Mouse (Mus musculus) heart, adult 2 months (tissue): ENCODE results near the gene Blm.

Source experiments
- CTCF ChIP-seq: fragments of 200-600 bp; IDR thresholded peaks from 2 replicates; pipeline ENCODE4 v1.8.1; 2022; ENCODE audit warnings: antibody characterized with exemption, mild to moderate bottlenecking, moderate library complexity
- EP300 ChIP-seq: fragments of 200-500 bp; IDR thresholded peaks from 2 replicates; pipeline ENCODE4 v1.6.1; 2011; ENCODE audit warnings: low read depth, low read length, control low read depth; ENCODE audit not compliant: insufficient read depth
- POLR2A ChIP-seq: fragments of 200-500 bp; IDR thresholded peaks from 2 replicates; pipeline ENCODE4 v1.6.1; 2011; ENCODE audit warnings: mild to moderate bottlenecking, low read depth, low read length, control low read depth; ENCODE audit not compliant: insufficient read depth

DNA sequence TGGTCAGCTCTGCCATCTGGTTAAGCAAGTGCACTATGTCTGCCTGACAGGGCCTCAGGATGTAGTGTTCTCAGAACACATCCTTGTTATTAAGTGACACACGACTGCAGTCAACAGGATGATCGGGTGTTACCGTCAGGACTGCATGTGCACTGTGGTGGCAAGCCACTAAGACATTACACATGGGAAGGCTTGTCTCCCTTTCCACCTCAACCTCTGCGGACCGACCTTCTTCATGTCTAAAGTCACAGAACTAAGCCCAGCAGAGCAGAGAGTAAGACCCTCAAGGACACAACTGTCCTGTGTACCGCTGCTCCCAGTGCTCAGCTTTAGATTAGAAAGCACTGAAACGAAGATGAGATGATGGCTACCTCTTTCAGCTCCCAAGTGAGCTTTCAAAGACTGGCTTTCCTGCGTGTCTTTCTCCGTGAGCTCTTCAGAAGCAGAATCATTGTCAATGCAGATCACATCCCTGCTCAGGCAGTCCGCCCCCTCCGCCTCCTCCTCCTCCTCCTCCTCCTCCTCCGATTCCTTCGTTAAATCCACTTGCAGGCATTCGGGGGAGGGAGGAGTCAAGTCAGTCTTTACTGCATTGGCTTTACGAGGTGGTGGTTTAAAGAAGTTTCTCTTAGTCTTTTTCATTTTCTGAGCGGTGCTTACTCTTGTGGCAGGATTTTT lies 22.4 kb downstream of the Blm start:
- TF ChIP-seq POLR2A = no peak
- TF ChIP-seq CTCF = no peak
- no peak for TF ChIP-seq EP300
